Mouse (Mus musculus): ENCODE results near the gene Vmn1r163. TPM values are rescaled to one million over a fixed set of nuclear protein-coding genes. Genes with fewer than 3 reads are reported as not detected.

Gene Vmn1r163
- not detected for polyA plus RNA-seq (2014; fragmentation: Illumina TruSeq; extraction: RNeasy Lipid Tissue Mini Kit (QIAGEN cat#74804); ENCODE audit: low read depth, low replicate concordance)

GRCm38 (mm10) chr7:23055240-23055639 is at the start of gene Vmn1r163:
TSS of gene Vmn1r163 (plus strand) at chr7:23055540.

GRCm38 (mm10) chr7:23019823-23020222 is 35.5 kb upstream of the Vmn1r163 start, which contains the start of gene Gm4216:
TSS of gene Gm4216 (minus strand) at chr7:23019923.

GRCm38 (mm10) chr7:23067356-23067755 is 12.0 kb downstream of the Vmn1r163 start, which contains the start of gene Gm8720:
TSS of gene Gm8720 (minus strand) at chr7:23067456.

Other genes with a start within 250 kb of the Vmn1r163 start
- not detected for gene Vmn1r159, start 211.9 kb upstream of the Vmn1r163 start, polyA plus RNA-seq (2014; fragmentation: Illumina TruSeq; extraction: RNeasy Lipid Tissue Mini Kit (QIAGEN cat#74804); ENCODE audit: low read depth, low replicate concordance)
- gene Vmn1r160, start 184.3 kb upstream of the Vmn1r163 start, polyA plus RNA-seq (2014; fragmentation: Illumina TruSeq; extraction: RNeasy Lipid Tissue Mini Kit (QIAGEN cat#74804); ENCODE audit: low read depth, low replicate concordance): not detected
- not detected for gene Gm4214, start 70.9 kb upstream of the Vmn1r163 start, polyA plus RNA-seq (2014; fragmentation: Illumina TruSeq; extraction: RNeasy Lipid Tissue Mini Kit (QIAGEN cat#74804); ENCODE audit: low read depth, low replicate concordance)
- not detected for gene Gm4216, start 35.6 kb upstream of the Vmn1r163 start, polyA plus RNA-seq (2014; fragmentation: Illumina TruSeq; extraction: RNeasy Lipid Tissue Mini Kit (QIAGEN cat#74804); ENCODE audit: low read depth, low replicate concordance)
- not detected for gene Gm8720, start 11.9 kb downstream of the Vmn1r163 start, polyA plus RNA-seq (2014; fragmentation: Illumina TruSeq; extraction: RNeasy Lipid Tissue Mini Kit (QIAGEN cat#74804); ENCODE audit: low read depth, low replicate concordance)
- not detected for gene Gm10662, start 88.9 kb downstream of the Vmn1r163 start, polyA plus RNA-seq (2014; fragmentation: Illumina TruSeq; extraction: RNeasy Lipid Tissue Mini Kit (QIAGEN cat#74804); ENCODE audit: low read depth, low replicate concordance)
- gene Vmn1r165, start 161.8 kb downstream of the Vmn1r163 start, polyA plus RNA-seq (2014; fragmentation: Illumina TruSeq; extraction: RNeasy Lipid Tissue Mini Kit (QIAGEN cat#74804); ENCODE audit: low read depth, low replicate concordance): not detected
- gene Vmn1r166, start 196.1 kb downstream of the Vmn1r163 start, polyA plus RNA-seq (2014; fragmentation: Illumina TruSeq; extraction: RNeasy Lipid Tissue Mini Kit (QIAGEN cat#74804); ENCODE audit: low read depth, low replicate concordance): not detected
- gene Gm6902, start 223.4 kb downstream of the Vmn1r163 start, polyA plus RNA-seq (2014; fragmentation: Illumina TruSeq; extraction: RNeasy Lipid Tissue Mini Kit (QIAGEN cat#74804); ENCODE audit: low read depth, low replicate concordance): not detected
- gene Nlrp4e, start 245.7 kb downstream of the Vmn1r163 start, polyA plus RNA-seq (2014; fragmentation: Illumina TruSeq; extraction: RNeasy Lipid Tissue Mini Kit (QIAGEN cat#74804); ENCODE audit: low read depth, low replicate concordance): not detected